Mouse (Mus musculus) lung, adult 2 months (tissue): ENCODE results near the gene Gmds.

Source experiments
- CTCF ChIP-seq: fragments of 200-500 bp; IDR thresholded peaks from 2 replicates; pipeline ENCODE4 v1.5.1; 2011; ENCODE audit warnings: mild to moderate bottlenecking, low read length, control low read depth; ENCODE audit not compliant: insufficient read depth
- POLR2A ChIP-seq: fragments of 200-500 bp; IDR thresholded peaks from 2 replicates; pipeline ENCODE4 v1.6.1; 2011; ENCODE audit warnings: low read depth, mild to moderate bottlenecking, control low read depth, low read length, borderline replicate concordance; ENCODE audit errors: extremely low read depth

DNA sequence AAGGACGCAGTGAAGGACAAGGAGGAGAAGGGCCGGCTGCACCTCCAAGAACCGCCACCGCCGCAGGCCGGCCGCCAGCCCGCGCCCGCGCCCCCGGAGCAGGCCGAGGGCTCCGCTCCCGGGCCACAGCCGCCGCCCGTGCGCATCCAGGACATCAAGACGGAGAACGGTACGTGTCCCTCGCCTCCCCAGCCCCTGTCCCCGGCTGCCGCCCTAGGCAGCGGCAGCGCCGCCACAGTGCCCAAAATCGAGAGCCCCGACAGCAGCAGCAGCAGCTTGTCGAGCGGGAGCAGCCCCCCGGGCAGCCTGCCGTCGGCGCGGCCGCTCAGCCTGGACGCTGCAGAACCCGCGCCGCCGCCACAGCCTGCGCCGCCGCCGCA is 530.8 kb downstream of the Gmds start:
- TF ChIP-seq CTCF (no peak), POLR2A (no peak)
